Mouse (Mus musculus) thymus, adult 18-20 months (tissue): Measurements from ENCODE around the gene Stam.

Experiments
- DNase-seq, 2 experiments: peaks; one replicate each; pipeline ENCODE4 v3.0.0; 2022; ENCODE audit warnings: mixed read lengths in 2 of 2

The Stam gene

GRCm38 (mm10) chr2:14127629-14128028, 53.7 kb downstream of the Stam start:
- DNase-seq = no peak

GRCm38 (mm10) chr2:14130641-14131339, 56.9 kb downstream of the Stam start:
- peak in 1 of 2 experiments; percentile 24 for DNase-seq

DNA sequence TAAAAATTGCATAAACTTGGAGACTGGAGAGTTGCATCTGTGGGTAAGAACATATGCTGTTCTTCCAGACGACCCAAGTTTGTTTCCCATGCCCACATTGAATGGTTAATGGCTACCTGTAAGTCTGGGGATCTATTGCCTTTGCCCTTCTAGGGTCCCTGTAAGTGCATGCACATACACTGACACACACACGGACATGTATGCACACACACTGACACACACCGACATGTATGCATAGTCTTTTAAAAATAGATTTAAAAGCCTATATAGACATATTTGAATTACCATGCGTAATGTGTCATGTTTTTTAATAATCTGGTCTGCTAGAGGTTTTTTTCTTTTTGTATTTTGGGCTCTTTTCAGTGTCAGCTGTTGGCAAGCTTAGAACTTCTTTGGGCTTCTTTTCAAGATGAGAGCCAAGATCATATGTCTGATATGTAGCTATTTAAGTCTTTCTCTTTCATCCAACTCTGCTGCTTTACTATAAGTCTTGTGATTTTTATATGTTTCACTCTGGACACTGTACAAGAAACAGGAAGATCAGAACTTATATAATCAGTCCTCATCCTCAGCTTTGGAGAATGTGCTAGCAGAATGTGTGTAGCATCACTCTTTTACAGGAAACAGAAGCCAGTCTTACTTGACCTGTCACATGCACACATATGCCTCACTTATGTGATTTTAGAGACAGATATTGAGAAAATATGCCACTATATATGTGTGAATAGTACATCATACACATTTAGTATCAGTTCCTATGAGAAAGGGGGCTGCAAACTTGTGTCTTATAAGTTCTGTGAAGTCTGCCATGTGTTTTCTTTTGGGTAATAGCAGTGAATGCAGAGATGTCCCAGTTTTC, 58.8 kb downstream of the Stam start:
- DNase-seq = no peak

- no peak for DNase-seq
Measured at GRCm38 (mm10) chr2:14136906-14137305, 63.0 kb downstream of the Stam start.

DNA sequence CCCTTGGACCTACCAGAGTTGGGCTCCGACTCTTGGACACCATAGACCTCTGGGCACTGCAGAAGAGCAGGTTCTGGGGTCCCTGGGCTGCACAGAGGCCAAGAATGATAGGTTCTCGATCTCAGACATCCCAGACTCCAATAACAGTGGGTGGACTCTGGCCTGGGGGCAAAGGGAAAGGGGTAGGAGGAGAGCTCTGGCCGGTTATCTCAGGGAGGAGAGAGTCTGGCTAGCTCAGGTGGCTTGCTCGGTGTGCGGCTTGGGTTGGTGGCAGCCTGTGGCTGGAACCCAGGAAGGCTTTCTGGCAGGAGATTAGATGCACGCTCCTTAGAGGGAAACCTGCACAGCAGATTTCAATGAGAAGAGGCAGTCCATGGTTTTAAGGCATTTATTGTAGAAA, 65.7 kb downstream of the Stam start:
- DNase-seq = no peak

DNA sequence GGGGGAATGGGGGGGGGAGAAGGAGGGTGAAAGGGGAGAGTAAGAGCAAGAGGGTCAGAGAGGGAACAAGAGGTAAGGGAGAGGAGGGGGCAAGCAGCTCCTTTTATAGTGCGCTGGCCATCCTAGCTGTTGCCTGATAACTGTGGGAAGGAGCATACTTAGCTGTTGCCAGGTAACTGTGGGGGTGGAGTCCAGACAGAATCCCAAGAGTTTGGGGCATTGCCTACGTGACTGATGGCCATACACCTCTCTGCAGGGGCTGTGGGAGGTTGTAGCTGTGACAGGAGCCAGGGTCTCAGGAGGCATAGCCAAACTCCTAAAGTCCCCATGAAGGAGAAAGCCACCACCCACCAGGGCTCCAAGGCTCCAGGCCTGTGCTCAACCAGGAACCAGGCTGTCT, 66.1 kb downstream of the Stam start:
- no peak for DNase-seq

GRCm38 (mm10) chr2:14145311-14145710, 71.4 kb downstream of the Stam start:
- no peak for DNase-seq

DNA sequence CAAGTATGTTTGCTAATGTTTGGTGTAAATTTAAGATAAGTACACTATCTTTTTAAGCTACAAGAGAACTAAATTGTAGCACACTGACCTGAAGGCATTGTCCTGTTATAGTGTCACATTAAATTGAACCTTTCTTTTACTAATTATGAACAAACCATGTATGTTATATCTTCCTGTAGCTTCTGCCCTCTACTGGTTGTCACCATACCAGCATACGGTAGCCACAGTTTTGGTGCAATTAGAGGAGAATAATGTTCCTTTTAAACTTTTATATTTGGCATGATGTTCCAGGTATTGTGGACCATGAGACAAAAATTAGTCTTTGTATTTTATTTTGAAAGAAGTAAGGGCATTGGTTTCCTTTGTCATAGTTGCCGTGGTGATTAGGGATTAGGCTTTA, 73.0 kb downstream of the Stam start:
- DNase-seq = no peak

- DNase-seq = no peak
Measured at GRCm38 (mm10) chr2:14150829-14151228, 76.9 kb downstream of the Stam start.

- no peak for DNase-seq
Measured at GRCm38 (mm10) chr2:14151854-14152253, 78.0 kb downstream of the Stam start.

- DNase-seq = no peak
Measured at GRCm38 (mm10) chr2:14159047-14159446, 85.1 kb downstream of the Stam start.

GRCm38 (mm10) chr2:14159756-14160155, 85.9 kb downstream of the Stam start:
- DNase-seq = no peak

GRCm38 (mm10) chr2:14164459-14165030, 90.6 kb downstream of the Stam start:
- no peak for DNase-seq

GRCm38 (mm10) chr2:14165066-14165465, 91.2 kb downstream of the Stam start:
- DNase-seq = no peak

GRCm38 (mm10) chr2:14165618-14166344, 91.9 kb downstream of the Stam start:
- DNase-seq = peak in 1 of 2 experiments; percentile 5

GRCm38 (mm10) chr2:14167721-14168120, 93.8 kb downstream of the Stam start:
- DNase-seq = no peak

- no peak for DNase-seq
Measured at GRCm38 (mm10) chr2:14174334-14174733, 100.4 kb downstream of the Stam start, which contains the start of gene Tmem236. TSS of gene Tmem236 (plus strand) at chr2:14174523.

DNA sequence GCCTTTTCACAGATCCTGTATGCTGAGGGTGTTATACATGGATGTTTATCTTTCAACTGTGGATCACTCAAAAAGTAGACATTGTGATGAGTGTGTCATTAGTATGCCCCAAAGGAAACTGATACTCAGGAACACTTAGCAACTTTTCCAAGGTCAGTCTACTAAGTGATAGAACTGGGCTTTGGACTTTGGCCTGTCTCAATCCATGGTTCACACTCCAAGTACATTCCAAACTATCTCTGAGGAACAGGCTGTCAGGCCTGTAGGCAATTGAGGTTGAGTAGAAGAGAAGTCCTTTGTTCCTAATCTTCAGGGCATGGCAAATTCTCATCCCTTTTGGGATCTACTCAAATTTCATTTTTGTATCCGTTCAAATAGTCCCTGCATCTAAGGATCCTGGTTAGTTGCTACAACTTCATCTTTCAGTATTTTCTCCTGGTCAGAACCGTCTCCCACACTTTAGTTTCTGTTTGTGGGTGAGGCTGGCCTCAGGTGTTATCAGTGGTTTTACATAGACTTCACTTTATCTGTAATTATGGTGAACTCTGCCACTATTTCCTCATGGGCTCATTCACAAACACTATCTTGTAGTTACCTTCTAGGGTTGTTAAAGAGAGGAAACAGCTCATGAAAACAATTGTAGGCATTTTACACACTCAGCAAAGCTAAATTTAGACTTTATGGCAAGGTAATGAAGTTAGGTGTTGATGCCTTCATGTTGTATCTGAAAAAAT, 102.7 kb downstream of the Stam start:
- no peak for DNase-seq

GRCm38 (mm10) chr2:14184375-14184774, 110.5 kb downstream of the Stam start:
- DNase-seq = no peak

GRCm38 (mm10) chr2:14190684-14191083, 116.8 kb downstream of the Stam start:
- no peak for DNase-seq

GRCm38 (mm10) chr2:14191601-14192000, 117.7 kb downstream of the Stam start:
- DNase-seq = no peak

DNA sequence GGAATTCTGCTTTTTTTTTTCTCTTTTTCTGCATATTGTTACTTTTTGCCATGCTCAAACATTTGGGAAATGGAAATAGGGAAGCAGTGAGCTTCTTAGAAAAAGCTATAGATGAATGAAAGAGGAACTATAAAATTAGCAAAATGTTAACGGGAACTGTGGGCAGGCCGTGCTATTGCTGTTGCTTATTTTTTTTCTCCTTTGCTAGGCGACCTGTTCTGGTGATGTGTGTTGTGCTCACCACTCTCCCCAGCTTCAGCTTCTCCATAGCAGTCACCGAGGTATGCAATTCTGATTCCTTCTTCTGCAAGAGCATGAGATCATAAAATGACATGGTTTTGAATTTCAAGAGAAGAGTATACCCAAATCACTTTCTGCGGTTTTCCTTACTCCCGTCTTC, 118.1 kb downstream of the Stam start:
- no peak for DNase-seq
